Mouse (Mus musculus) adrenal gland, postnatal 14 days (tissue): Measurements from ENCODE around the gene Mapk8. TPM values are rescaled to one million over a fixed set of nuclear protein-coding genes. Genes with fewer than 3 reads are reported as not detected.

Experiments
- DNase-seq: peaks from one replicate; pipeline ENCODE4 v3.0.0; 2021; ENCODE audit warnings: mixed read lengths
- total RNA-seq: library from RNA; stranded (reverse); gene quantifications from 2 replicates; pipeline ENCODE4 v1.2.3, GENCODE M21; 2021

The Mapk8 gene
- total RNA-seq, 1 experiment from 2014 or later: 24.3 TPM

DNA sequence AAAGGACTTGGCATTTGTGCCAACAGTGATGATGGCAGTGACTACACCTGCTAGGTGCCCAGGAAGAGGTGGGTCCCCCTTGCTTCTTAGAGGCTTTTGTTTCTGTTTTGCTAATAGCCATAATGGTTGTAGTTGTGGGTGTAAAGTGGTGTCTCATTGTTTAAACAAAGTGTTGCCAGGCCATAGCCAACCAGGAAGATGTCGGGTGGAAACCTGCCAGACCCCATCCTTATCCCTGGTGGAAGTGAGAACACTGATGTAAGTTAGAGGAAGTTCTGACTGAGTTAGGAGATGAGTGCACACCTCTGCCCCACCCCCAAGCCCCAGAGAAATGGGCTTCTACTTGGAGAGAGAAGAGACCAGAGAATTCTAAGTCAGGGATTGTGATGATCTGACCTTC is 98.8 kb downstream of the Mapk8 start:
- DNase-seq: no peak

DNA sequence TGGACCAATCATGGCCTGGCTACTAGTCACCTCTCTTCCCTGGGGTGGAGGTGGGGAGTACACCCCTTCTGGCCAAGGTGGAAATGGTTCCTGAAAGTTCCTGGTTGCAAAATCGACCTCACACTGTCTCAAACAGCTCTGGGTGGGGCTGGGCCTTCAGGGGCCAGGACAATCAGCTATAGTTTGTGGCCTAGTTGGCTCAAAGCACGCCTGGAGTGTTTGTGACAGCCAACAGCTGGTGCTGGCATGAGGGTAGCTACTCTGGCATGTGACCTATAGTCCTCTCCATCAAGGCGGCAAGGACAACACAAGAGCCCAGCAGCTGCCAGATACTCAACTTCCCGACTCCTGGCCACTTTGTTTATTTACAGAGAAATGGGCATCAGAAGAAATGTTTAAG is 99.2 kb downstream of the Mapk8 start:
- DNase-seq: no peak

DNA sequence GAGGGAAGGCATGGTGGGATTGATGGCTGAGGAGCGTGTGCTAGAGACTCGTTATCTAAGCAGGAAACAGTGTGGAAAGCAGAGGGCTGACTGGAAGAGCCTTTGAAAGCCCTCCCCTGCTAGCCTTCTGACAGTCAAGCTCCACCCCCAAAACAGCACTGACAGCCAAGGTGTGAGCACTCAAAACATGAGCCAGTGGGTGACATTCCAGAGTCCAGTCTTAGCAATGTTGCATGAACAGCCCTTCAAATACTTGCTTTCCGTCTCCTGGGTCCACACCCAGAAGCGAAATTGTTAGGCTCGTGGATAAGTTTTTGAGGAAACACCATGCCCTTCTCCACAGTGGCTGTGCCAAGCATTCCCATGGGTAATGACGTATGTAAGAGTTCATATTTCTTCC is 100.4 kb downstream of the Mapk8 start:
- no peak for DNase-seq

DNA sequence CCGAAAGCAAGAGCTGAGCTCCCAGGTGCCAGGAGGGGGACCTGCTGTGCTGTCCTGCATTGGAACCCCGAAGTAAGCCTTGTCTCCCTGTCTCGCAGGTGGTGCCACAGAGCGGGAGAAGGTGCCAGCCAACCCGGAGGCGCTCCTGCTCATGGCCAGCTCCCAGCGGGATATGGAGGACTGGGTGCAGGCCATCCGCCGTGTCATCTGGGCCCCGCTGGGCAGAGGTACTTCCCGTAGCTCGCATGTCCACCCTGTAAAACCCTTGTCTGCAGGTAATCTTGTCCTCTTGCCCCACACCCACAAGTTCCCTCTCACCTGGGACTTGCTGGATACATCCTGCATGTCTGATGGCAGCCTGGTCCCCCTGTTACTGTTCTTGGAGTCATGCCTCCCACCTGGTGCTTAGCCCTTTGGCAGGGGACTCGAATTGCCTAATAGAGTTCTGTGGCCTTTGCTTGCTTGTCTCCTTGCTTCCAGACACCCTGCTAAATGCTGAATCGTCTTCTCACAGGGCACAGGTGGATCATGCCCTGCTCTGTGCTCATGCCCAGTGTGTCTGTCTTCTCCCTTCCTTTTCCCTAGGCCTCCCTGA is 103.7 kb downstream of the Mapk8 start:
- DNase-seq: no peak

DNA sequence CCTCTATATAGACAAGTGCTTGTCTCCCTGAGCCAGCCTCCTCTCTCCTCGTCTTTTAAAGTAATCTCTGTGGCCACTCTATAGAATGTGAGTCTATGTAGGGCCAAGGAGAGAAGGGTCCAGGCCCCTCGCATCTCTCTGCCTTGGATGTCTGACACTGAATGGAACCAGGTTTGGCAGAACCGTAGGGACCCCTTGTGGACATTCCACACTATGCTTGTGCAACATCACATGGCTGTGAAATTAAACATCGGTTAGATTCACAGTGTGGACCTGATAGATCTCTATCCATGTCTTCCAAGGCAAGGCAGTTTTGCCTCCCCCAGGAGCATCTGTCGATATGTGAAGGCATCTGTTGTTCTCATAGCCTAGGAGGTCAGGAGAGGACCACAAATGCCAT is 108.3 kb downstream of the Mapk8 start:
- DNase-seq: no peak

DNA sequence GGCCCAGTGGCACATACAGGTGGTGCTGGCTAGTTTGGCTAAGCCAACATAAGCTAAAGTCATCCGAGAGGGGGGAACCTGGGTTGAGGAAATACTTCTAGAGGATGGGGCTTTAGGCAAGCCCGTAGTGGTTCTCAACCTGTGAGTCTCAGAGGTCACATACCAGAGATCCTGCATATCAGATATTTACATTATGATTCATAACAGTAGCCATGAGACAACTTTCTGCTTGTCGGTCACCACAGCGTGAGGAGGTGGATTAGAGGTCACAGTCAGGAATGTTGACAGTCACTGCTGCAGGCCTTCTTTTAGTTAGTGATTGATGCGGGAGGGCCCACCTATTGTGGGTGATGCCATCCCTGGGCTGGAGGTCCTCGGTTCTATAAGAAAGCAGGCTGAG is 111.2 kb downstream of the Mapk8 start:
- DNase-seq: no peak

DNA sequence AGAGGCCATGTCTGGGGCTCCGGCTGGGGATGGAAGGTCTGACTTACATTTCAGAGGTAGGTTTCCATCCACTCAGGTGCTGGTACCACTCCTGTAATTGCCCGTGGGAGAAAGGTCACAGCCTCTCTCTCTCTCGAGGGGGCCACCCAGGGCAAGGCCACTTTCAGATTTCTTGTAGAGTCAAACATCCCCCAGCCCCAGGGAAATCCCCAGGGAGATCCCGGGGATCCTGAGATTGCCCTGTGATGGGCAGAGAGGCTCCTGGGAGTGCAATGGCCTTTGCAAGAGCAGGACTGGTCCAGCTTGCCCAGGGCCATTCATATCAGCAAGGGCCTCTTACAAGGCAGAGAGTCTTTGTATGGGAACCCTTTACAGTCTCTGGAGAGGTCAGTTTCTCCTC is 112.6 kb downstream of the Mapk8 start:
- no peak for DNase-seq

DNA sequence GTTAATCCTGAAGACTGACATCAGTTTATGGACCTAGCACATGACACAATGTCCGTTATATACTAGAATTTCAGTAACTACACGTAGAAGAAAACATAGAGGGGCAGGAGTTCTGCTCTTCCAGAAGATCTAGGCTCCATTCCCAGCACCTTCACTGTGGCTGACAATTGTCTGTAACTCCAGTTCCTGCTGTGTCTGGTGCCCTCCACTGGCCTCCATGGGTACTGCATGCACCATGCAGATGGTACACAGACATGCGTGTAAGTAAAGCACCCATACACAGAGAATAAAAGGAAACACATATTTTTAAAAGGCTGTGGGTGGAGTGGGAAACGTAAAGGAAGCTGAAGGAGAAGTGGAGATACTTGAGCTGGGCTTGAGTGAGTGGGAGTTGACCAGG is 113.1 kb downstream of the Mapk8 start:
- DNase-seq: peak; percentile 30

DNA sequence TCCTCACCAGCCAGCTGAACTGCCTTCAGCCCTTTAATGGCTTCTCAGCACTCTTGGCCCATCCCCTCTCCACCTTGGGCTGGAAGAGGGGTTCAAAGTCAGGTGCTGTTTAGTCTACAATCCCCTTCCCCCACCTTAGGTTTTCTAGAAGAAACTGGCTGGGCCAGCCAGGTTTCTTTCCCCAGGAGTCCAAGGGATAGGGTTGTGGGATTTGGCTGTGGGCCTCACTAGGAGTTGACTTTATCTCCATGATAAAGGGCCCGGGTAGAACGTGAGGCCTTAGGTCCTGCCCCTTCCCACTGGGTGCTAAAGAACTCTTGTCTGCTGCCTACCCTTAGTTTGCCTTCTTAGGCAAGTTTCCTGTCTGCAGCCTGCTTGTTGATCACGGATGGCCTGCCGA is 115.3 kb downstream of the Mapk8 start:
- no peak for DNase-seq

DNA sequence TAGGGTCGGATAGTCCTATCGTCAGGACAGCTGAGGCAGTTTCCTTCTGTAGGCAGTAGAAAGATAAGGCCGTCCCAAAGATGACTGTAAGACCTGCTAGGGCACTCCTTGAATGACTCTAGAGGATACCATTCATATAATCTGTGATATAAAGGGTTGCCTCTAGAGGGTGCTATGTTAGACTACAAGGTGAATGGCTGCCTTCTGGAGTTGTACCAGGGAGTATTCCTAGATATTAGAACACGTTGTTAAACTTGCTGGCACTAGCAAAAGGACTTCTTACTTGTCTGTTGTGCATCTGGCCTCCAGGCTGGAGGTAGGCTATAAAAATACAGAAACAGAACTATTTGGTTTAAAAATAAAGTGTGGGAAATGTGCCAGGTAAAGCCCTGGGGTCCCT is 116.0 kb downstream of the Mapk8 start:
- no peak for DNase-seq

DNA sequence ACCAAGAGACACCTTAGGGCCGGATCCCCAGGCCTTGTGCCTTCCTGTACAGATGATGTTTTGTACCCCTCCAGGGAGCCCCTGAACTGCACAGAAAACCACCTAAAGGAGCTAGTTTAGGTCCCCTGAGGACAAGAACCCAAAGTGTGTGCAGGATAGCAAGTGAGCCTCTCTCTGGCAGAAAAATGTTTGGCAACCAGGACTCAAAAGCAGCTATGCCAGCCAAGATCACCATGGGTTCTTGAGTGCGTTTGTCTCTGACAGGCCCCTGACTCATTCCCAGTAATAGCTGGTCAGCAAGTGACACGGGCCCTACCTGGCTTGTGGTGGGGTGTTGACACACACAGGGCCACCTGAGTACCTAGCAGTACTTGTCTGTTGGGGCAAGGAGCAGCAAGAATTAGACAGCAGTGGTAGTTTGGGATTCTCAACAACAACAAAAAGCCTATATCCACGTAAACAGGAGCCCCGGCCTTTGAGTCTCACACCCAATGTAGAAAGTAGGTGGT is 117.6 kb downstream of the Mapk8 start:
- DNase-seq: no peak

DNA sequence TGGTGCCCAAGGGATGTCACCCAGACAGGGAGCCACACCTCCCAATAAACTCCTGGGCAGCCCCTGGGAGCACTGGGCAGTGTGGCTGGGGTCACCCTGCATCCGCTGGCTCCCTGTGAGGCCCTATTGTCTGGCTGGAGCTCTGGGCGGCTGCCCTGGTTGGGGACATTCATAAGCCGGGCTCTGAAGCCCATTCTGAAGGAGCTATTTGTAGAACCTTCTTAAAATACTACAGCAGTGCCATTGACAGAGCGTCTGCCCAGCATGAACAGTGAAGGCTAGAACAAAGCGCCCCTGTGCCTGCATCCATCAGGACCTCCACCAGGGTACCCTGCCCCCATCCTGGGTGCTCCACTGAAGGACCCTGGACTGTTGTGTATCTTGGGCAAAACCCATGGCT is 118.6 kb downstream of the Mapk8 start:
- no peak for DNase-seq

Other genes starting within 250 kb of the Mapk8 start
- 6.0 and 7.2 TPM in 2 replicates for gene Arhgap22, start 233.1 kb downstream of the Mapk8 start, total RNA-seq
- not detected in 2 replicates for gene Frmpd2, start 24.5 kb upstream of the Mapk8 start, total RNA-seq
- gene Ptpn20, start 142.0 kb upstream of the Mapk8 start, total RNA-seq: not detected in 2 replicates